Mouse (Mus musculus) heart, embryonic 10.5 days (tissue): Measurements from ENCODE around the gene Cyp27a1. TPM values are rescaled to one million over a fixed set of nuclear protein-coding genes. Genes with fewer than 3 reads are reported as not detected.
A peak's percentile ranks its signal among the peaks of the same experiment; 100 is the strongest.

ENCODE experiments used
- DNase-seq: peaks from one replicate; pipeline ENCODE4 v3.0.0-alpha.2; 2017; ENCODE audit warnings: low spot score
- H3K27ac ChIP-seq: fragments of 300-500 bp; sonication (generic); 2 replicates; pipeline ENCODE4 v1.5.1; 2016; ENCODE audit warnings: mild to moderate bottlenecking
- H3K27me3 ChIP-seq: fragments of 300-500 bp; sonication (generic); 2 replicates; pipeline ENCODE4 v1.6.1; 2016; ENCODE audit warnings: mild to moderate bottlenecking; ENCODE audit not compliant: poor library complexity, insufficient read depth, severe bottlenecking
- H3K36me3 ChIP-seq: fragments of 300-500 bp; sonication (generic); 2 replicates; pipeline ENCODE4 v1.6.1; 2016; ENCODE audit warnings: mild to moderate bottlenecking, moderate library complexity
- H3K4me1 ChIP-seq: fragments of 300-500 bp; sonication (generic); 2 replicates; pipeline ENCODE4 v1.6.1; 2016; ENCODE audit warnings: mild to moderate bottlenecking
- H3K4me3 ChIP-seq: fragments of 300-500 bp; sonication (generic); 2 replicates; pipeline ENCODE4 v1.5.1; 2016; ENCODE audit warnings: mild to moderate bottlenecking, moderate library complexity
- H3K9me3 ChIP-seq: fragments of 300-500 bp; sonication (generic); 2 replicates; pipeline ENCODE4 v1.6.1; 2016; ENCODE audit warnings: mild to moderate bottlenecking, moderate library complexity
- WGBS: fragments of 180-500 bp; shearing (Covaris S2); methylation state at CpG from one replicate; pipeline ENCODE4 v1.1.7; 2016; 5-methylcytosine and 5-hydroxymethylcytosine counted together
- polyA plus RNA-seq: library from polyadenylated mRNA; unstranded; fragments of >200 nt; fragmentation: Nextera tagmentation; extraction: Ambion mirVana; gene quantifications from 2 replicates; pipeline ENCODE4 v1.2.1, GENCODE M21; 2016

Cyp27a1 gene
- polyA plus RNA-seq, 1 experiment from 2014 or later: 11.4 TPM

- DNase-seq: no peak
- Histone ChIP-seq H3K4me3 (no peak overlapping the region), H3K27me3 (peaks cover 4% of the 10 kb centered on the region; the same call in 1 of the 2 replicates), H3K9me3 (no peaks in the 10 kb centered on the region), H3K36me3 (no peaks in the 10 kb centered on the region), H3K4me1 (peaks cover 6% of the 10 kb centered on the region), H3K27ac (no peak overlapping the region)
- 66% methylated on average over 5 of the region's 5 CpGs for WGBS
These were observed 40.9 kb downstream of the Cyp27a1 start for GRCm38 (mm10) chr1:74754175-74754785.

- Histone ChIP-seq H3K36me3 (no peaks in the 10 kb centered on the region), H3K27me3 (peaks cover 24% of the 10 kb centered on the region), H3K27ac (no peak overlapping the region), H3K4me1 (peaks cover 6% of the 10 kb centered on the region; the same call in 1 of the 2 replicates), H3K4me3 (no peak overlapping the region), H3K9me3 (no peaks in the 10 kb centered on the region)
- WGBS: 21% methylated on average over 4 of the region's 4 CpGs
- no peak for DNase-seq
These were observed 46.4 kb downstream of the Cyp27a1 start for GRCm38 (mm10) chr1:74759773-74760172.

- Histone ChIP-seq H3K9me3 (no peaks in the 10 kb centered on the region), H3K27ac (no peak overlapping the region), H3K4me3 (no peak overlapping the region), H3K27me3 (peaks cover 57% of the 10 kb centered on the region), H3K4me1 (peaks cover 6% of the 10 kb centered on the region; the same call in 1 of the 2 replicates), H3K36me3 (no peaks in the 10 kb centered on the region)
- no peak for DNase-seq
- 4% methylated on average over 6 of the region's 6 CpGs for WGBS
These were observed 49.7 kb downstream of the Cyp27a1 start for GRCm38 (mm10) chr1:74763081-74763480.

- H3K4me1 ChIP-seq: peaks cover 51% of the 10 kb centered on the region
- peaks cover 99% of the 10 kb centered on the region for H3K27me3 ChIP-seq
- WGBS: under 1% methylated on average over 35 of the region's 35 CpGs
- H3K9me3 ChIP-seq: no peaks in the 10 kb centered on the region
- H3K27ac ChIP-seq: no peak overlapping the region
- no peaks in the 10 kb centered on the region for H3K36me3 ChIP-seq
- H3K4me3 ChIP-seq: peak overlapping the region; percentile 70
- no peak for DNase-seq
These were observed 57.5 kb downstream of the Cyp27a1 start for GRCm38 (mm10) chr1:74770727-74771466.

- Histone ChIP-seq H3K4me3 (peak overlapping the region; percentile 70), H3K9me3 (no peaks in the 10 kb centered on the region), H3K27ac (peak overlapping the region; percentile 62; the same call in 1 of the 2 replicates), H3K36me3 (no peaks in the 10 kb centered on the region), H3K27me3 (peaks cover 99% of the 10 kb centered on the region), H3K4me1 (peaks cover 57% of the 10 kb centered on the region)
- 0% methylated on average over 22 of the region's 26 CpGs for WGBS
- DNase-seq: no peak
These were observed 58.1 kb downstream of the Cyp27a1 start for GRCm38 (mm10) chr1:74771467-74771844.

- Histone ChIP-seq H3K4me3 (peak within 1 kb of the TSS; percentile 70), H3K27ac (peak within 1 kb of the TSS; percentile 62; the same call in 1 of the 2 replicates), H3K36me3 (no peaks in the 10 kb centered on the region), H3K27me3 (peaks cover 99% of the 10 kb centered on the region), H3K4me1 (peaks cover 59% of the 10 kb centered on the region), H3K9me3 (no peaks in the 10 kb centered on the region)
- no CpG with 5 or more reads among the region's 8 CpGs for WGBS
- DNase-seq: no peak
These were observed 58.3 kb downstream of the Cyp27a1 start, which contains the start of gene Wnt6 for GRCm38 (mm10) chr1:74771845-74771930. Gene Wnt6 (plus strand): TSS chr1:74771892.

- Histone ChIP-seq H3K27me3 (peaks cover 99% of the 10 kb centered on the region), H3K27ac (peak overlapping the region; percentile 62; the same call in 1 of the 2 replicates), H3K36me3 (no peaks in the 10 kb centered on the region), H3K4me1 (peaks cover 62% of the 10 kb centered on the region), H3K4me3 (peak overlapping the region; percentile 70), H3K9me3 (no peaks in the 10 kb centered on the region)
- no peak for DNase-seq
- WGBS: 1% methylated on average over 50 of the region's 51 CpGs
These were observed 58.7 kb downstream of the Cyp27a1 start for GRCm38 (mm10) chr1:74771931-74772620.

GRCm38 (mm10) chr1:74773136-74773535 lies 59.8 kb downstream of the Cyp27a1 start:
- H3K9me3 ChIP-seq: no peaks in the 10 kb centered on the region
- peak overlapping the region; percentile 70 for H3K4me3 ChIP-seq
- H3K27me3 ChIP-seq: peaks cover 99% of the 10 kb centered on the region
- H3K27ac ChIP-seq: no peak overlapping the region
- peak; percentile 88 for DNase-seq
- no peaks in the 10 kb centered on the region for H3K36me3 ChIP-seq
- peaks cover 62% of the 10 kb centered on the region for H3K4me1 ChIP-seq
- under 1% methylated on average over 15 of the region's 15 CpGs for WGBS

- Histone ChIP-seq H3K4me1 (peaks cover 65% of the 10 kb centered on the region), H3K27ac (no peak overlapping the region), H3K9me3 (no peaks in the 10 kb centered on the region), H3K36me3 (no peaks in the 10 kb centered on the region), H3K4me3 (no peak overlapping the region; the same call in 1 of the 2 replicates), H3K27me3 (peaks cover 97% of the 10 kb centered on the region)
- WGBS: 21% methylated on average over 7 of the region's 7 CpGs
- DNase-seq: no peak
These were observed 60.7 kb downstream of the Cyp27a1 start for GRCm38 (mm10) chr1:74774062-74774461.

- 8% methylated on average over 5 of the region's 5 CpGs for WGBS
- Histone ChIP-seq H3K27me3 (peaks cover 96% of the 10 kb centered on the region), H3K4me3 (no peak overlapping the region), H3K36me3 (no peaks in the 10 kb centered on the region), H3K4me1 (peaks cover 54% of the 10 kb centered on the region), H3K27ac (no peak overlapping the region), H3K9me3 (no peaks in the 10 kb centered on the region)
- DNase-seq: no peak
These were observed 62.4 kb downstream of the Cyp27a1 start for GRCm38 (mm10) chr1:74775816-74776215.

GRCm38 (mm10) chr1:74778934-74779486 lies 65.6 kb downstream of the Cyp27a1 start:
- Histone ChIP-seq H3K27ac (no peak overlapping the region), H3K27me3 (peaks cover 97% of the 10 kb centered on the region), H3K4me3 (no peak overlapping the region), H3K36me3 (no peaks in the 10 kb centered on the region), H3K9me3 (no peaks in the 10 kb centered on the region), H3K4me1 (peaks cover 48% of the 10 kb centered on the region)
- WGBS: 4% methylated on average over 3 of the region's 3 CpGs
- DNase-seq: no peak

- WGBS: 20% methylated on average over 14 of the region's 14 CpGs
- no peaks in the 10 kb centered on the region for H3K36me3 ChIP-seq
- H3K4me1 ChIP-seq: peaks cover 30% of the 10 kb centered on the region
- H3K9me3 ChIP-seq: no peaks in the 10 kb centered on the region
- no peak overlapping the region for H3K27ac ChIP-seq
- peaks cover 96% of the 10 kb centered on the region for H3K27me3 ChIP-seq
- no peak for DNase-seq
- H3K4me3 ChIP-seq: no peak overlapping the region
These were observed 68.7 kb downstream of the Cyp27a1 start for GRCm38 (mm10) chr1:74782045-74782444.

GRCm38 (mm10) chr1:74783554-74783953 lies 70.2 kb downstream of the Cyp27a1 start:
- Histone ChIP-seq H3K27ac (no peak overlapping the region), H3K9me3 (no peaks in the 10 kb centered on the region), H3K36me3 (no peaks in the 10 kb centered on the region), H3K4me3 (peak overlapping the region; percentile 62), H3K4me1 (peaks cover 30% of the 10 kb centered on the region), H3K27me3 (peaks cover 98% of the 10 kb centered on the region)
- 3% methylated on average over 13 of the region's 13 CpGs for WGBS
- no peak for DNase-seq
